Mouse (Mus musculus): ENCODE results near the gene Krt79.

DNA sequence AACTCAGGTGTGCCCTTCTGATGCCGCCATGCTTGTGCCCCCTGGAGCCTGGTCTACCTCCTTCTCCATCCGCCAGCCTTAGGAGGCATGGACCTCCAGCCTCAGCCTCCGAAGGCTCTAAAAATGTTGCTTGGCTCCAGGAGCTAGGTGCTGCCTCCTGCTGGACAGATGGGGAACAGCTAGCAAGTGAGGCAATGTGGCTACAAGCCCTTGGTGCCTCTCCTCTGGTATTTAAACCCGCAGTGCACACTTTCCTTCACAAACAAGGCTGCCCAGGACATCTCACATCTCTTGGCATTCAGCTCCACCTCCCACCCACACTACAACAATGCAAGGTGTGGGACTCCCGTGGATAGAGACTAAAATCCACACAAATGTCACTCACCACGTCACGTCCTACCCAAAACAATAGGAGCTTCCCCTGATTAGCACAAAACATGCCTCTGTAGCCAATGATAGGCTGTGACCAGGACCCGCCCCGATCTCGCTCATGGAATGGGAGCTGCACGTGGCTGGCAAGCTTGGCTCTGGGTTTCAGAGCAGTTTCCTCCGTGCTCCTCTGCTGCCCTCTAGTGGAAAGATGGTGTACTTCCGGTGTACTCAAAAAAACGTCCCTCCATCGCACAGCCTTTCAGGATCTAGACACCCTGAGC is 44.0 kb upstream of the Krt79 start:
- TF ChIP-seq CTCF (IDR thresholded peaks at IDR 0.05; ENCODE audit: control insufficient read depth, insufficient read depth, insufficient replicate concordance, low read depth, low read length) (peak; percentile 97), POLR2A (IDR thresholded peaks at IDR 0.05; ENCODE audit: control insufficient read depth, low read depth, low read length) (no peak)
